Mouse (Mus musculus) gastrocnemius, adult 8-10 months (tissue): ENCODE data around the gene Dclk2. TPM values are rescaled to one million over a fixed set of nuclear protein-coding genes. Genes with fewer than 3 reads are reported as not detected.

ENCODE experiments used
- DNase-seq, 2 experiments: peaks; one replicate each; pipeline ENCODE4 v3.0.0; 2022; ENCODE audit warnings: low spot score in 2 of 2
- total RNA-seq, 4 experiments: library from RNA; stranded (reverse); gene quantifications; 2 replicates each; pipeline ENCODE4 v1.2.4; 2022

Gene Dclk2
- total RNA-seq, 4 experiments from 2014 or later = 0.27 to 0.58 (median 0.41) TPM

GRCm38 (mm10) chr3:86894491-86894890 is 26.2 kb downstream of the Dclk2 start:
- DNase-seq = no peak

GRCm38 (mm10) chr3:86887512-86887911 is 33.1 kb downstream of the Dclk2 start:
- no peak for DNase-seq

- DNase-seq = no peak
Measured at GRCm38 (mm10) chr3:86885180-86885579, 35.5 kb downstream of the Dclk2 start.

GRCm38 (mm10) chr3:86884481-86884880 is 36.2 kb downstream of the Dclk2 start:
- DNase-seq = no peak

GRCm38 (mm10) chr3:86883985-86884384 is 36.7 kb downstream of the Dclk2 start:
- DNase-seq = no peak

GRCm38 (mm10) chr3:86875912-86876311 is 44.7 kb downstream of the Dclk2 start:
- no peak for DNase-seq

- no peak for DNase-seq
Measured at GRCm38 (mm10) chr3:86873092-86873600, 47.5 kb downstream of the Dclk2 start.

GRCm38 (mm10) chr3:86870952-86871351 is 49.7 kb downstream of the Dclk2 start:
- no peak for DNase-seq

- no peak for DNase-seq
Measured at GRCm38 (mm10) chr3:86870411-86870810, 50.2 kb downstream of the Dclk2 start.

GRCm38 (mm10) chr3:86868721-86869120 is 51.9 kb downstream of the Dclk2 start:
- DNase-seq = no peak

GRCm38 (mm10) chr3:86863327-86864008 is 57.2 kb downstream of the Dclk2 start:
- no peak for DNase-seq

GRCm38 (mm10) chr3:86862939-86863311 is 57.7 kb downstream of the Dclk2 start:
- no peak for DNase-seq

GRCm38 (mm10) chr3:86862245-86862938 is 58.3 kb downstream of the Dclk2 start:
- DNase-seq = no peak

- DNase-seq = no peak
Measured at GRCm38 (mm10) chr3:86859791-86860190, 60.9 kb downstream of the Dclk2 start.

GRCm38 (mm10) chr3:86858699-86859098 is 62.0 kb downstream of the Dclk2 start:
- DNase-seq = no peak

- no peak for DNase-seq
Measured at GRCm38 (mm10) chr3:86857833-86858398, 62.7 kb downstream of the Dclk2 start.

- DNase-seq = no peak
Measured at GRCm38 (mm10) chr3:86852867-86853266, 67.8 kb downstream of the Dclk2 start.

- no peak for DNase-seq
Measured at GRCm38 (mm10) chr3:86851131-86851530, 69.5 kb downstream of the Dclk2 start.

GRCm38 (mm10) chr3:86850394-86851030 is 70.1 kb downstream of the Dclk2 start:
- no peak for DNase-seq

- DNase-seq = no peak
Measured at GRCm38 (mm10) chr3:86849337-86849736, 71.3 kb downstream of the Dclk2 start.

- no peak for DNase-seq
Measured at GRCm38 (mm10) chr3:86847536-86847935, 73.1 kb downstream of the Dclk2 start.

- DNase-seq = no peak
Measured at GRCm38 (mm10) chr3:86846036-86846435, 74.6 kb downstream of the Dclk2 start.
